Mouse (Mus musculus) liver, postnatal 0 days (tissue): ENCODE data around the gene Tcp10a. TPM values are rescaled to one million over a fixed set of nuclear protein-coding genes. Genes with fewer than 3 reads are reported as not detected.
"Not testable (repeated sequence)": the region's sequence is repeated elsewhere in the genome, so short reads cannot be mapped to it uniquely, and the experiment has no call there.

Source experiments
- ATAC-seq: fragments of 200-750 bp; cut with Nextera tagmentation; 2 replicates; pipeline ENCODE4 v1.8.0; 2017; ENCODE audit warnings: mild to moderate bottlenecking, moderate library complexity
- DNase-seq: peaks from one replicate; pipeline ENCODE4 v3.0.0-alpha.2; 2016
- H3K27ac ChIP-seq: fragments of 300-500 bp; sonication (generic); 2 replicates; pipeline ENCODE4 v1.5.1; 2014; ENCODE audit warnings: antibody characterized with exemption, moderate library complexity, mild to moderate bottlenecking, low read depth
- H3K27me3 ChIP-seq: fragments of 300-500 bp; sonication (generic); 2 replicates; pipeline ENCODE4 v1.6.1; 2014; ENCODE audit warnings: low read length, control low read depth, mixed read lengths; ENCODE audit not compliant: insufficient read depth
- H3K36me3 ChIP-seq: fragments of 300-500 bp; sonication (generic); replicated peaks from 2 replicates; pipeline ENCODE4 v1.6.1; 2014; ENCODE audit warnings: mild to moderate bottlenecking, control low read depth, low read length, moderate library complexity, mixed read lengths; ENCODE audit not compliant: insufficient read depth
- H3K4me1 ChIP-seq: fragments of 300-500 bp; sonication (generic); 2 replicates; pipeline ENCODE4 v1.6.1; 2014; ENCODE audit warnings: antibody characterized with exemption, mild to moderate bottlenecking, control low read depth; ENCODE audit not compliant: insufficient read depth
- H3K4me2 ChIP-seq: fragments of 300-500 bp; sonication (generic); 2 replicates; pipeline ENCODE4 v1.6.1; 2014; ENCODE audit warnings: low read depth, mild to moderate bottlenecking, low read length, moderate library complexity, mixed read lengths
- H3K4me3 ChIP-seq: fragments of 300-500 bp; sonication (generic); 2 replicates; pipeline ENCODE4 v1.5.1; 2014; ENCODE audit warnings: low read depth, low read length
- H3K9ac ChIP-seq: fragments of 300-500 bp; sonication (generic); replicated peaks from 2 replicates; pipeline ENCODE4 v1.6.1; 2014; ENCODE audit warnings: mild to moderate bottlenecking, moderate library complexity
- H3K9me3 ChIP-seq: fragments of 300-500 bp; sonication (generic); 2 replicates; pipeline ENCODE4 v1.6.1; 2016; ENCODE audit warnings: mild to moderate bottlenecking, control low read depth, low read length, mixed read lengths
- WGBS: fragments of 180-500 bp; shearing (Covaris S2); extraction: QIAGEN DNeasy Blood & Tissue Kit; methylation state at CpG from one replicate; pipeline ENCODE4 v1.1.7; 2014; ENCODE audit not compliant: insufficient replicate concordance; 5-methylcytosine and 5-hydroxymethylcytosine counted together
- polyA plus RNA-seq: library from polyadenylated mRNA; unstranded; fragments of >200 nt; fragmentation: Nextera tagmentation; extraction: Ambion mirVana; gene quantifications from 2 replicates; pipeline ENCODE4 v1.2.1, GENCODE M21; 2015

The Tcp10a gene
- polyA plus RNA-seq, 1 experiment from 2014 or later: not detected

DNA sequence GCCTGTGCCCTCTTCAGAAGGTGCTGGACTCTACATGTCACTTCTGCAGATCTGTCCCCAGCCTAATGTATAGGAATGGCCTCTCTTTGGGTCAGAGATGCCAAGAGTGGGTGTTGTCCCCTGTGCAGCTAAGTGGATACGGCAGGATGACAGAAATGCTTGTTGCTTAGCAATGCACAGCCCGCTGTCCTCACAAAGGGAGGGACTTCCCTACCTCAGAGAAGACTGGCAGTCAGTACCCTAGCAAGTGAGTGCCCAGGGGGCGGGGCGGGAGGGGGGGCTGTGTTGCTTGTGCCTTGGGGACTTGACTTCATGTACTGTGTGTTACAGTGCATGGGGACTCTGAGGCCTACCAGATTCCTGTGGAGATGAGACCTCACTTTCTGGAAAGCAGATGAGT is 35.4 kb downstream of the Tcp10a start:
- WGBS: 73% methylated on average over 4 of the region's 4 CpGs

DNA sequence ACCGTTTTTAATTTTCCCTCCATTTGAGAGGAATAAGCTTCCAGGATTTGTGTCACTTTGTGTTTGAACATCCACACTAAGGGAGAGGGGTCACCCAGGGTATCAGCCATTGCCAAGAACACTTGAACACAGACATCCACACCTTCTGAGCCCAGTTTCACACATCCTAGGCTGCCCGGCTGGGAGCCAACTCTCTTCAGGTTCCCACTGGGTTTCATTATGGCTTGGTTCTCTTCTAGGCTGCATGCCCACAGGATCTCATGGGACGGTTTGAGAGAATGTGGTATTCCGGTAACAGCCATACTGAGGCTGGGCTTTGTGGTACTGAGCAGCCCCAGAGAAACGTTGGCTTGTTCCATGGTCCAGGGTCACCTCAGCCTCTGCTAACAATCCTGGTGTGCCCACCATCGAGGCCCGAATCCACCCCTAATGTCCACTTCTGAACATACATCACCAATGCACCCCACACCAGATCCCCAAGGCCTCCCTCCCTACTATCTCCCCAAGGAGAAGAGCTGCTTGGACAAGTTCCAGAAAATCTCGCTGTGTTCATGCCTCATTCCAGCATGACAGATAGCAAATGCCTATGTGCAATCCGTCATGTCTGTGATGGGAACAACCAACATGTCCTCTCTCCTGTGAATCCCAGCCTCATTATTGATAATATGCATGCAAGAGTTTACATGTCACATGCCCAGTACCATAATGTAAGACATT is 36.5 kb downstream of the Tcp10a start:
- not testable (repeated sequence) for H3K27me3 ChIP-seq, H3K36me3 ChIP-seq, DNase-seq, H3K4me2 ChIP-seq, H3K4me3 ChIP-seq, H3K4me1 ChIP-seq, H3K9me3 ChIP-seq, ATAC-seq, H3K9ac ChIP-seq, H3K27ac ChIP-seq
- WGBS: 65% methylated on average over 7 of the region's 9 CpGs

More for the DNA sequence above, 35.4 kb downstream of the Tcp10a start:
- not testable (repeated sequence) for H3K27ac ChIP-seq, H3K4me2 ChIP-seq, H3K27me3 ChIP-seq, H3K4me3 ChIP-seq, H3K36me3 ChIP-seq, DNase-seq, H3K4me1 ChIP-seq, ATAC-seq, H3K9me3 ChIP-seq, H3K9ac ChIP-seq

DNA sequence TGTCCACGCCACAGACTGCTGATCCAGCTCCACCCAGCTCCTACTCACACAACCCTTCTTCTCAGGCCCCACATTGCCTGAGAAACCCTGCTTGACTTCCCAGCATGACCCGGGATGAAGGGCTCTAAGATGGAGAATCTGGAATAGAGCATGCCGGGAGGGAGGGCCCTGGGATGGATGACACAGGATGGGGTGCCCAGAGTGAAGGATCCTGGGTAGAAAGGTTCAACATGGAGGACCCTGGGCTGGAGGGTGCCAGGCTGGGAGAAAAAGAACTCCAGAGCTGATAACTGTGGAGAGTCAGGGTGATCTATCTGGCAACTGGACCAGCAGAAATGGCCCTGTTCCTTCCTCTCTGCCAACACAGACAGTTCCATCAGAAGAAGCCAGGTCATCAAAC is 41.2 kb downstream of the Tcp10a start:
- H3K27ac ChIP-seq, H3K27me3 ChIP-seq, ATAC-seq, DNase-seq, H3K9me3 ChIP-seq, H3K4me1 ChIP-seq, H3K9ac ChIP-seq, H3K4me2 ChIP-seq, H3K4me3 ChIP-seq, H3K36me3 ChIP-seq: not testable (repeated sequence)
- WGBS: no CpG with 5 or more reads among the region's 3 CpGs

DNA sequence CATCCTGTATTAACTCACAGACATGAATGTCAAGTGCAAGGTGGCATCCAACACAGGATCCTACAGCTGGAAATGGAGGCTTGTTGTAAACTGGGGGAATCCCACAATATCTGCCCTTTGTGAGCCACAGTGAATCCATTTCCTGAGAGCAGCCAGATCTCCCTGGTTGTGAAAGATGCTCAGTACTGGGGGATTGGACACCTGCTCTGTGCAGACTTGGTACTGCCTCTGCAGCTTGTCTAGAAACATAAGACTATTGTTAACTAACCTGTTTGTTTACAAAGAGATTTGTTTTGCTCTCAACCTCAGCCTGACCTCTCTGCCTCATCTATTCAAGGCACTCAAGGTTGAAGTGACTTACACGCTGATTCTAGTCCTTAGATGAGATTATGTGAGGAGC is 41.8 kb downstream of the Tcp10a start:
- H3K4me3 ChIP-seq, H3K9ac ChIP-seq, H3K9me3 ChIP-seq, ATAC-seq, H3K27ac ChIP-seq, H3K4me2 ChIP-seq, H3K4me1 ChIP-seq, DNase-seq, H3K36me3 ChIP-seq, H3K27me3 ChIP-seq: not testable (repeated sequence)
- no CpG with 5 or more reads among the region's 1 CpGs for WGBS

DNA sequence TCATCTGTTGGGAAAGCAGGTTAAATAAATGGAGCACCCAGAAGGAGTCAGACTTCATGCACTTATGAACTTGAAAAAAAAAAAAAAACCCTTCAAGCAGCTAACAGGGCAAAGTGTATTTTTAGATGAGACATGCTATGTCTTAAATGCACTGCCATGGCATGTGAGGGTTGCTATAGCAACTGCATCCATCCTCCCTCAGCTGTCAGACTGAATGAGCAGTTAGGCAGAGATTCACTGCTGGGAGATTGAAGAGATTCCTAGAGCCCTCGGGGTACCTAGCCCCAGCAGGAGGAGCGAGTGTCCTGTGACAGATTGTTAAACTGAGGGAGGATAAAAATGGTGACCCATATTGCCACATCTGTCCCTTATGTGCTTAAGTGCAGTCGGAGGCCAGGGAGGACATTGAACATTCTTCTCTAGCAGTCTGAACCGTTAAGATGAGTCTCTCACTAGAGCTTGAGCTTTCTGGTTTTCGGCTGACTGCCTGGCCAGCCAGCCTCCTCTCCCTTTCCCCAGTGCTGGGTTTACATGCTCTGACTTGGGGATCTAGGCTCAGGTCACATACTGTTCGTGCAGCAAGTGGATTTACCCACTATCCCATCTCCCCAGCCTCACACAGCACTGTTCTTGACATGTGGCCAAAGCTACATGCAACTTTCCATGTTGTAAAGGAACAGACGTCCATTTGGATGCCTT is 42.4 kb downstream of the Tcp10a start:
- not testable (repeated sequence) for H3K4me1 ChIP-seq, ATAC-seq, H3K9me3 ChIP-seq, H3K4me2 ChIP-seq, H3K4me3 ChIP-seq, H3K9ac ChIP-seq, H3K27me3 ChIP-seq, DNase-seq, H3K27ac ChIP-seq, H3K36me3 ChIP-seq
- WGBS: 41% methylated on average over 4 of the region's 7 CpGs

DNA sequence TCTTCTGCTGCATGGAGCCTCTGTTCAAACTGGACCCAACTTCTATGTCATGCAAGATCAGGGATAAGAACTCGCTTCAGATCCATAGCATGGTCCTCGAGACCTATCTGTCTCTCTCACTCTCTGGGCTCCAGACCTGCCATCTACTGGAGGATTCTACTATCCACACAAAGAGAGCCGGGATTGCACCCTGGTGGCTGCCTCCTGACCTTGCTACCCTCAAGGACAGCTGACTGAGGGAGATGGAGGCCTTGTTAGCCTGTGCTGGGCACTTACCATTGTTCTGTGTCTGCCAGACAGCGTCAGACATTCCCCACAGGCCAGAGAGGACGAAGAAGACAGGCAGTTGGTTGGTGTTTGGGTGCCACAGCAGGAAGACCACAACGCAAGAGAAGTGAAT is 45.0 kb downstream of the Tcp10a start:
- H3K4me2 ChIP-seq, H3K27me3 ChIP-seq, H3K9me3 ChIP-seq, H3K27ac ChIP-seq, H3K36me3 ChIP-seq, H3K4me3 ChIP-seq, DNase-seq, H3K9ac ChIP-seq, ATAC-seq, H3K4me1 ChIP-seq: not testable (repeated sequence)
- 50% methylated on average over 4 of the region's 6 CpGs for WGBS

DNA sequence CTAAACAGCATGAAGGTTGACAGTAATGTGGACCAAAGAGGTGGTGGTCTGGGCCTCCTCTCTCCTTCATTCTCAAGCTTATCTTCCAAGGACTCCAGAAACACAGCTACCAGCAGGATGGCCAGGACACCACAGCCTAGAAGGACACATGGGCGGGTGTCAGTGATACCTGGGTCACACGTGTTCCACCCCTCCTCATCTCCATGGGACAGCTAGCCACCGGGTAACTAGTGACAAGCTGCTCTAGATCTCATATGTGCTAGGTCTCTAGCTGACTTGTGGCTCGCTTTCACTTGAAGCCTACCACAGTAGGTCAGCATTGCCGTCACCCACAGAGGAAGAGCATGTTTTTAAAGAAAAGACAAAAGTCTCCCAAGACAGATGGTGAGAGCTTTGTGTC is 47.4 kb downstream of the Tcp10a start, which contains the start of gene Gm49630:
Gm49630 (minus strand) TSS at position 101 of the 400 bp plus-strand sequence.
- 100% methylated on average over 1 of the region's 5 CpGs for WGBS
- not testable (repeated sequence) for DNase-seq, H3K9ac ChIP-seq, H3K4me3 ChIP-seq, ATAC-seq, H3K27me3 ChIP-seq, H3K27ac ChIP-seq, H3K36me3 ChIP-seq, H3K4me2 ChIP-seq, H3K9me3 ChIP-seq, H3K4me1 ChIP-seq

DNA sequence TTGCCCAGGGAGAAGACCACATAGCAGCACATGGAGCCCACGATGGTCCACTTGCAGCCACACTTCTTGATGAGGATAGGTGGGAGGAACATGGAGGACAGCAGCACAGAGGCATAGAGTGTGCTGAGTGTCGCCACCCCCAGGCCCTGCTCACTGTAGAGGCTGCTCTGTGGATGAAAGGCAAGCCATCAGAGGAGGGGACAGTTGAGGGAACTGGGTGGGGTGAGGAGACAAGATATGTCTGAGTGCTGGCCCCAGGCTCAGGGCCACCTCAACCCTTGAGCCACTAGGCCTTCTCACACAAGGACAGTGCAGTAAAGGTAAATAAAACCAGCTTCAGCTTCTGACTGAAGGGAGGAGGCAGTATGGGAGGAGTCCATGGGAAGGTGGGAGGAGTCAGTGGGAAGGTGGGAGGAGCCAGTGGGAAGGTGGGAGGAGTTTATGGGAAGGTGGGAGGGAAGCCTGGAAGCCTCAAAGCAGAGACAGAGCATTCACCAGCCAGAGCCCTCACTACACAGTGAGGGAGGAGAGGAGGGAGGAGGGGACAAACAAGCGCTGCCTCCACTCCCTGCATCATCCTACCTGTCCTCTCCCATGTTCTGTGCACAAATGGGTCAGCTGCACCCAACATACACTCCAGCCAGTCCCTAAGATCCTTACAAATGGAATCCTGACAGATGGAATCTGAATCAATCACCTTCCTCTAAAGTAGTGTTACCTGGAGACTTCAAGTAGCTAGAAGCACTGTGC is 52.7 kb downstream of the Tcp10a start:
- not testable (repeated sequence) for H3K4me2 ChIP-seq, H3K9ac ChIP-seq, H3K27me3 ChIP-seq, ATAC-seq, DNase-seq, H3K9me3 ChIP-seq, H3K4me1 ChIP-seq, H3K4me3 ChIP-seq, H3K36me3 ChIP-seq, H3K27ac ChIP-seq
- WGBS: 88% methylated on average over 1 of the region's 3 CpGs

DNA sequence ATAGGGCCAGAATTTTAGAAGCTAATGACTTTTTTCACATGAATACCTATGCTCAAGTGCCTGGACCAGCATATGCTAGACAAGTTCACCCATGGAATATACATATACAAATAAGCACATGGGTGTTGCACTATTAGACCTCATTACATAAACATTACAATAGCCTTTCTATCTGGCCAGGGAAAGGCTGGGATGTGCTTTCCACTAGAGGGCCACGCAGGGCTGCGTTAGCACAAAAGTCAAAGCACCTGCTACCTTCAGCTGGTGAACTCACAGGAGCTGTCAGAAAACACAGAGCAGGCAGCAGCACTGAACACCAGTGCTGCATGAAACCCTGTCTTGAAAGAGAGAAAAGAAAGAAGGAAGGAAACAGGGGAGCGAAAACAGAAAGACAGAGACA is 53.5 kb downstream of the Tcp10a start:
- not testable (repeated sequence) for DNase-seq, H3K4me3 ChIP-seq, H3K27me3 ChIP-seq, H3K4me2 ChIP-seq, H3K9ac ChIP-seq, H3K4me1 ChIP-seq, H3K27ac ChIP-seq, H3K9me3 ChIP-seq, H3K36me3 ChIP-seq
- 0 out of 2 replicates have a peak, but pooled peaks have one; percentile 29 for ATAC-seq
- WGBS: 20% methylated on average over 2 of the region's 3 CpGs
